Mouse (Mus musculus) liver, embryonic 18 days (tissue): ENCODE data around the gene Fbxw8. TPM values are rescaled to one million over a fixed set of nuclear protein-coding genes. Genes with fewer than 3 reads are reported as not detected.

Experiments
- polyA plus RNA-seq: library from polyadenylated mRNA; depleted of rRNA; stranded (reverse); fragments of >200 nt; gene quantifications from 2 replicates; pipeline ENCODE4 v1.2.3, GENCODE M21; 2012; rRNA removed

Fbxw8 gene
- polyA plus RNA-seq: 11.2 and 12.3 TPM in 2 replicates

GRCm38 (mm10) chr5:118154839-118155564 lies at the start of gene Fbxw8:
Gene Fbxw8, minus strand, starts transcription at chr5:118155464.

DNA sequence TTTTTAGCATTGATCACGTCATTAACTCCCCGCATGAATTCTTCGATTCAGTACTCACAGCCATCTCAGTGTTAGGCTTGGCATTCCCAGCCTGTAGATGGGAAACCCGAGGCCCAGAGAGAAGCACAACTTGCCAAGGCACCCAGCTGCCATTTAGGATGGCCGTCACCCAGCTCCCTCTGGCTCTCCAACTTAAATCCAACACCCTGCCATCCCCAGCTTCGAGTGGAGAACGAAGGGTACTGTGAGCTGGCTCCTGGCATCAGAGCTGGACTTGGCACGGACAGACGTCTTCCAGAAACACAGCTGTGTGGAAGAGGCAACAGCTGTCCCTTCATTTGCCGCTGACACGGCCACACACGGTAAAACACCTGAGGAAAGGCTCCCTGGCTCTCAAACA lies 9.3 kb upstream of the Fbxw8 start, which contains the start of gene Hrk:
TSS of gene Hrk (plus strand) at position 68 of the 400 bp plus-strand sequence.

GRCm38 (mm10) chr5:118027698-118028190 lies 127.5 kb downstream of the Fbxw8 start, which contains the start of gene Tesc:
Gene Tesc, plus strand, starts transcription at chr5:118027743.

Other genes starting within 250 kb of the Fbxw8 start
- gene Fbxo21, start 178.7 kb downstream of the Fbxw8 start, polyA plus RNA-seq: 20.4 and 22.2 TPM in 2 replicates
- 1.2 and 1.4 TPM in 2 replicates for gene Tesc, start 127.7 kb downstream of the Fbxw8 start, polyA plus RNA-seq
- gene Hrk, start 9.2 kb upstream of the Fbxw8 start, polyA plus RNA-seq: under 0.01 and 0.01 TPM in 2 replicates
- gene Rnft2, start 89.7 kb upstream of the Fbxw8 start, polyA plus RNA-seq: 0.59 and 0.77 TPM in 2 replicates
- gene 2410131K14Rik, start 89.8 kb upstream of the Fbxw8 start, polyA plus RNA-seq: 1.7 and 2.3 TPM in 2 replicates